Mouse (Mus musculus) c-Kit-positive CD71-positive TER-119-negative erythroid progenitor cells, embryonic 14.5 days (primary cell): ENCODE results near the gene St13.

ENCODE experiments used
- DNase-seq: peaks from one replicate; pipeline ENCODE4 v3.0.0-alpha.2; 2013; ENCODE audit warnings: low read depth

St13 gene

DNA sequence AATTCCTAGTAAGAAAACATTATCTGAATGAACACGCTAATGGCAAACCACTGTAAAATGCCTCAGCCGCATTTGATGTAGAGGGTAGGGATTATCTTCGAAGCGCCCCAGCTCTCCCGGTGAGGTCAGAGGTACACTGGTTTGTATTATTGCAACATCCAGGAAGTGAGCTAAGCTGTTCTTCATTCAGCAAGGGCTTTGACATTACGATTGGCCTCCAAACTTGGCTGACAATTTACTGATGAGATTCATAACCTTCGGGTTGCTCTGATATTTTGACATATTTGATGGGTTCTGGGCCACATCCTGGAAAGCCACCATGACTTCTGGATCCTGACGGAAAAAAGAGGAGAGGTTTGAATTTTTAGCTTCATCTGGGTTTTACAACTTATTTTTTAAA, 34.6 kb downstream of the St13 start:
- no peak for DNase-seq

- no peak for DNase-seq
These were observed 35.6 kb downstream of the St13 start for GRCm38 (mm10) chr15:81364271-81364670.

DNA sequence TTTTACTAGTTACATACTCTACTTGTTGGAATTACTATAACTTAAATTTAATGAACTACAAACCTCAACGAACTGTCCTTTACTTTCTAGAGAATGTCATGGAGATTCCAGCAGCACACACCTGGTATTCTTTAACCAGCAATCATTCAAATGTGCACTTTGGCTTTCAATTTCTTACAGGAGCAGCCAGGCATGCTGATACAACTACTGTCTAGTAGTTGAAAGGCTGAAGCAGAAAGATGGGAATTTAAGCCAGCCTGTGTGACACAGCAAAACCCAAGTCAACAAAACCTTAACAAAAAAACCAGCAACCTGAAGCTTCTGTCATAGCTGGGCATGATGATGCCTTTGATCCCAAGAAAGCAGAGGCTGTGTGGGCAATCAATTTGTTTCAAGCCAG, 37.4 kb downstream of the St13 start:
- DNase-seq = no peak

GRCm38 (mm10) chr15:81361417-81362015, 38.4 kb downstream of the St13 start:
- DNase-seq = peak; percentile 36

DNA sequence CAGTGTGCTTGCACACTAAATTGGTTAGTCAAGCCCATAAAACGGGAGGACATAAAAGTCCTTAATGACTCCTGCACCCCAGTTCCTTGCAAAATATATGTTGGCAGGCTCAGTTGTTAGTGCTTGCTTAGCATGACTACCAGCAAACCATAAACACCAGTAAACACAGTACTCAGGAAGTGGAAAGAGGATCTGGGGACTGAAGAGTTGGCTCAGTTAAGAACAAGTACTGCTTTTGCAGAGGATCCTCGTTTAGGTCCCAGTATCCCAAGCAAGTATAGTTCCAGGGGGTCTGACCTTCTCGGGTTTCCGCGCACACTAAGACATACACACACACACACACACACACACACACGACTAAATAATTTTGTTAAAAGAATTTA, 38.9 kb downstream of the St13 start:
- DNase-seq = no peak

DNA sequence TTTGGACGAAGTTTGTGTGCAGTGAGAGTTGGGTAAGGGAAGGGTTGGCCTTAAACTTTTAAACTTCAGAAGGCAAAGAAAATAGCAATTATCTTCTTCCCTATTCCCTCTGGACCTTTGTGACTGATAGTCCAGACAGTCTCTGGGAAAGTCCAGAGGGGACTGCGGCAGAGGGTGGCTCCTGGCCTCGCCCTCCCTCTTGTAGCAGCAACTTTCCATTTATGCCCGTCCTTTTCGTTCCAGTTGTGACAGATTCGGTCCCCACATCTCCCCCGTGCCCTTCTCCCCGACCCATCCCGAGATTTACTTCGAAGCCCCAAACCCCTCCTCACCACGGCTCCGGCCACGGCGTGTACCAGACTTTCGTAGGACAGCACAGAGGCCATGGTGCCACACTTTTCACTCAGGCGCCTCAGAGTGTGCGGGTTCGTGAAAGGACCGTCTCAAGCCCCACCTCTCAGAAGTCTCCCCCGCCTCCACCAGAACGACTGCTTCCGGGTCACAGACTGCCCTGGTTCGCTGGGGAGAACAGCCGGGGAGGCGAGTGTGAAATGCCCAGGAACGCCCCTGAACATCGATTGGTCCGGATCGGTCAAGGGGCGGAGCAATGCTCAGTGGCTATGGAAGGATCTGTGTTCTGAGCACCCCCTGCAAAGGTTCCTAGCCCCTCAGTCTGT, 39.4 kb downstream of the St13 start, which contains the start of gene Slc25a17:
Slc25a17 (minus strand) TSS at position 468 of the 677 bp plus-strand sequence.
- DNase-seq = peak; percentile 98

DNA sequence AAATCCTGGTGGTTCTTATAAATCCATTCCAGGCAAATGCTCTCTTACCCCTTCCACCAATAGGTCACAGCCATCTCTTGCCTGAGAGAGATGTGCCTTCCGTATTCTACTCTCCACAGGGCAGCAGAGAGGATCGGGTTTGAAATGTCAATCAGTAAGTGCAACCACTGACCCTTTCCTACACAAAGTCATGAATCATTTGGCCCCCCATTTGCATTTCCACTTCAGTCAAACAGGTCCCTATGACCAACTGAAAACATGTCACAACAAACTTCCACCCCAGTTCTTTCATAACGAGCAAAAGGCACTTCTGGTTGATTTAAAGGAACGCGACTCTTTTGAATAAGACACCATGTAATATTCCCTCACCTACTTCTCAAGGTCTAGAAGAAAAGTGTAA, 40.5 kb downstream of the St13 start:
- DNase-seq = no peak

DNA sequence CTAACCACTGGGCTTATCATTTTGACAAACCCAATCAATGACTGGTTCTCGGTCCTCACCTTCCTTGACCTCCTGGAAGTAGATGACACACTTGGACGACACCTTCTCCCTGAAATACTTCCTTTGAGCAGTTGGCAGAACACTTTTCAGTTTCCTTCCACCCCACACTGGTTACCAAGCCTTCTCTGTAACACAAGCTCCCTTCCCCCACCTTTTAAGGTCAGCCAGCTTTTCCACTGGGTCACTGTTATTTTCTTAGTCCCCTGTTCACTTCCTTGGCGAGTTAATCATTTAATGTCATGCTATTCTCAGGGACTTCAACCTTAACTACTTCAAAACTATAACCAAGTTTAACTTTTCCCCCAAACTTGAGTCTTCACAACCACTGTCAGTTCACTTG, 40.9 kb downstream of the St13 start:
- no peak for DNase-seq

DNA sequence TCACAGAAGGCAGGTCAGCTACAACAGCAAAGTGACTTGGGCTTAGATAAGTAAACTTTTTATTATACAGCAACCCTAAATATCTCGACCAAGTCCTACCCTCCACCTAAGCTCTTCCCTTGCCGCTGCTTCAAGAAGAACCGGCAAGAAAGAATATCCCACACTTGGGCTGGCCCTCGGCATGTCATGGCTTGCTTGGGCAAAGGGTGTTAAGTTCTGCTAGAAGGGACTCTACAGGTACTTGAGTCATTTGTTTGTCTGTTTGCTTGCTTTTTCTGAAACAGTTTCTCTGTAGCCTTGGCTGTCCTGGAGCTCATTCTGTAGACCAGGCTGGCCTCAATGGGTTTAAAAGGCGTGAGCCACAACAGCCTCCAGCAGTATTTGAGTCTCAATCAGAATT, 42.9 kb downstream of the St13 start:
- DNase-seq = no peak

DNA sequence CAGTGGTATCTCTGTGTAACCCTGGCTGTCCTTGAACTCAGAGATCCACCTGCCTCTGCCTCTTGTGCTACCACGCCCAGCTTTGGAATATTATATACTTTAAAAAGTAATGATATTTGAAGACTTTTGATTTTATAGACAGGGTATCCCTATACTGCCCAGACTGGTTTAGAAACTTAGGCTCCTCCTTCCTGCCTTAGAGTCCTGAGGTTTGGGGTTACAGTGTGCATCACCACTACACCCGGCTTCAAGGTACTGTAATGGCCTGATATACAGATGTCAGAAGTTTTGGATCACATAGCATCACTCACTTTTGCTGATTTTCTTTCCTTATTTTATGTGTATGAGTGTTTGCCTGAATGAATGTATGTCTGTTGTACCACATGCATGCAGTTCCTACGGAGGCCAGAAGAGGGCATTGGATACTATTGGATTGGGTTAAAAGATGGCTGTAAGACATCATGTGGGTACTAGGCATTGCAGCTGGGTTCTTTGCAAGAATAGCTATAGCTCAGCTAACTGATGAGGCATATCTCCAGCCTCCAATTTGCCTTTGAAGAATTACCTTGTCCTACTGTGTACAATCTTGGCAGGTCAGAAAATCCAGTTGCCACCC, 44.6 kb downstream of the St13 start:
- DNase-seq = peak; percentile 74

DNA sequence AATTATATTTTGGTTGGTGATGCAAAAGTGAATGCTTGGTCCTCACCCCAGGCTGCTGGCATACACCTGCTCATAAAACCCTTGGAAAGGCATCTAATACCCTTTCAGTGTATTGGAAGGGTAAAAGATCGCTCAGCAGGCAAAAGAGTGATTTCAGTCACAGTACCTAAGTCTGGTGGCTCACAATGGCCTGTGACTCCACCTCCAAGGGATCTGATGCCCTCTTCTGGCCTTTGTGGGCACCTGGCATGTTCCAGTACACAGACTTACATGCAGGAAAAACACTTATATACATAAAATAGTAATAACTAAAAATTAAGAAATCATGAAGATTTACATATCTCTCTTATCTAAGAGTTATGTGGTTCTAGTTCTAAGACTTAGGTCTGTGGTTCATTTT, 47.2 kb downstream of the St13 start:
- no peak for DNase-seq

- no peak for DNase-seq
These were observed 49.5 kb downstream of the St13 start for GRCm38 (mm10) chr15:81350401-81350800.

GRCm38 (mm10) chr15:81348366-81348765, 51.5 kb downstream of the St13 start:
- DNase-seq = no peak

DNA sequence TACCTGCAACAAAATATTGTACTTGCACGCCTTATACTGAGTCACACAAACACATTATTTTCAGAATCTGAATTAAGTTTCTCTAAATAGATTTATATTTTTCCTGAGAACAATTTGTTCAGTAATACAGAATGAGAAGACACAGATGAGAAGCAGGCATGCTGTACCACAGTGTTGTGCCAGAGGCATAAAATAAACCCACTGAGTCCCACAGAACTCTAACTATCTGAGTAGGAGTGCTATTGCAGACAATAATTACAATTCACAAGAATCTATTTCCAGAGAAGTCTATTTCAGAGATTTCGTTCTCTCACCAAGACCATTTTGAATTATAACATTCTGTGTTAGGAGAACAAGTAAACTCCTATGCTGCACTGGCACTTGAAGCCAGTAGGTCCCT, 52.4 kb downstream of the St13 start:
- DNase-seq = no peak

DNA sequence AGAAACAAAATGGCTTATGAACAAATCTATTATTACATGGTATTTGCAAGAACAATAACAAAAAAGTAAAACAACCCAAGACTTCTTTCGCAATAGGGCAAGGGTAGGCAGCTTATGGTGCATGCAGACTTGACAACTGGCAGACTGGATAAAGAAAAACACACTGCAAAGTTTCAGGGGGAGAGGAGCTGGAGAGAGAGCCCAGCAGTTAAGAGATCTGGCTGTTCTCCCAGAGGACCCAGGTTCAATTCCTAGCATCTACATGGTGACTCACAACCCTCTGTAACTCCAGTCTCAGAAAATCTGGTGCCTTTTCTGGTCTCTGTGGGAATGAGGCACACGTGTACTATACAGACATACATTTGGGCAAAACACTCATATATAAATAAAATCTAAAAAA, 58.5 kb downstream of the St13 start:
- DNase-seq = no peak

DNA sequence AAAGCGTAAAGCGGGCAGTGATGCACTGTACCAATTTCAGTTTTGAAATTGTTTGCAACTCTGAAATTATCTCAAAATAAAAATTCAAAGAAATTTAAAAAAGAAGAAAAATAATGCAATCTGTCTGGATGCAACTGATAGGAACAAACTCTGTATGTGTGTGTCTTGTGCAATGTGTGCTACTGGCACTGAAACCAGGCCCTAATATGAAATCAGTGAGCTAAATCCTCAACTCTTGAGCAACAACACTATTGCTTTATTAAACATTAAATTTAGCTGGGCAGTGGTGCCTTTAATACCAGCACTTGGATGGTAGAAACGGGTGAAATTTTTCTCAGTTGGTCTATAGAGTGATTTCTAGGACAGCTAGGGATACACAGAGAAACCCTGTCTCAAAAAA, 60.7 kb downstream of the St13 start:
- DNase-seq = no peak

- DNase-seq = no peak
These were observed 63.4 kb downstream of the St13 start for GRCm38 (mm10) chr15:81336466-81336865.

- DNase-seq = no peak
These were observed 67.4 kb downstream of the St13 start for GRCm38 (mm10) chr15:81332517-81332916.

DNA sequence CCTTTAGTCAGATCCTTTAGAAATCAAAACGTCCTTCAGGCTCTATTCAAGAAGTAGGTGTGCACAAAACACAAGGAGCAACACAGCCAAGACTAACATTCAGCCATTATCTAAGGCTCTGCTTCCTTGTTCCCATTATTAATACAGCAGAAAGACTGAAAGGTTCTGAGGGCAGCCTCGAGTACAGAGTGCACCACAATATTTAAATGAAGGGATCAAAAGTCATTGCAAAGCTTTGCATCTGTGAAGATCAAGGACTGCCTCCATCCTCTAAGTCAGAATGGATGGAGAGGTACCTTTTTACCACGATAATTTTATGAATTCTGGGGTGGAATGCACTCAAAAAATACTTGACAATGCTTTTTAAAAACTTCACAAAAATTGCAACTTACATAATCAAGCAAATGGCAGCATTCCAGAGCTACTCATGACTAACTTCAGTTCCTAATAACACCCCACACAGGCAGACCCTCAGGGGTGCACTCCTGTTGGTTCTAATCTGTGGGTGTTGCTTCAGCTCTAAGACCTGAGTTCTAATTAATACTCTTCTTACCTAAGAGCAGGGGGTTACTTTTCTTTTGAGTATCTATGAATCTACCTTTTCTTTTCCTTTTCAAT, 69.0 kb downstream of the St13 start:
- DNase-seq = no peak

- DNase-seq = no peak
These were observed 70.0 kb downstream of the St13 start for GRCm38 (mm10) chr15:81329721-81330369.

- no peak for DNase-seq
These were observed 72.4 kb downstream of the St13 start for GRCm38 (mm10) chr15:81327501-81327900.

GRCm38 (mm10) chr15:81324979-81325378, 74.9 kb downstream of the St13 start:
- DNase-seq = no peak

DNA sequence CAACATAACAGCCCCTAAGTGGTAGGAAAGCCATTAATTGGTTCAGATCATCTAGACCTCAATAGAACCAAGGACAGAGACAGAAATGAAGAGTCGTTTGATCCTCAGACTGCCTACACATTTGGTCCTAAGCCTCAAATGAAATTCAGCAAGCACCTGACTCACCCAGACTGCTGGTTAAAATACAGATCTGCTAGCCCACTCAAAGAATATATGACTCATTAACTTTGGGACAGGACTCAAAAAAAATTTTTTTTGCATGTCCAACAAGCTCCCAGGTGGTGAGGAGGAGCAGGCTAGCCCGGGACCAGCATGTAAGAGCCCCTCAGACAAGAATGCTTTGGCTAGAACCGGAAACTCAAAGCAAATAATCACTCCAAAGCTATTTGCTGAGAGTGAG, 79.7 kb downstream of the St13 start:
- DNase-seq = no peak
